Mouse (Mus musculus) olfactory bulb, adult 2 months (tissue): ENCODE measurements at regions not wholly inside any gene's neighbourhood (a gene's known extent, or its start where the extent isn't known, plus 50 kb on each side); places are given as distances from the start of the nearest gene placed in this dataset.

ENCODE experiments used
- H3K27ac ChIP-seq: fragments of 200-500 bp; 2 replicates; pipeline ENCODE4 v1.5.1; 2012; ENCODE audit warnings: low read depth, low read length; ENCODE audit not compliant: insufficient read depth
- H3K4me1 ChIP-seq: fragments of 200-500 bp; 2 replicates; pipeline ENCODE4 v1.6.1; 2012; ENCODE audit warnings: low read length; ENCODE audit not compliant: control insufficient read depth, insufficient read depth
- H3K4me3 ChIP-seq: fragments of 200-500 bp; 2 replicates; pipeline ENCODE4 v1.5.1; 2012; ENCODE audit warnings: mild to moderate bottlenecking, low read depth, low read length, moderate library complexity; ENCODE audit not compliant: insufficient read depth
- CTCF ChIP-seq: fragments of 200-500 bp; IDR thresholded peaks from 2 replicates; pipeline ENCODE4 v1.5.1; 2012; ENCODE audit warnings: low read depth, mild to moderate bottlenecking, low read length, moderate library complexity; ENCODE audit not compliant: insufficient read depth
- POLR2A ChIP-seq: fragments of 200-500 bp; IDR thresholded peaks from 2 replicates; pipeline ENCODE4 v1.6.1; 2012; ENCODE audit warnings: mild to moderate bottlenecking, low read depth, low read length, moderate library complexity; ENCODE audit not compliant: insufficient read depth
- WGBS: fragments of 180-500 bp; shearing (Covaris S2); methylation state at CpG from one replicate; pipeline ENCODE4 v1.1.7; 2018; 5-methylcytosine and 5-hydroxymethylcytosine counted together

- no peak overlapping the region for H3K4me3 ChIP-seq
- no peak overlapping the region for H3K27ac ChIP-seq
- no peaks in the 10 kb centered on the region for H3K4me1 ChIP-seq
- TF ChIP-seq CTCF (no peak), POLR2A (no peak)
- WGBS: 88% methylated on average over 10 of the region's 10 CpGs
These were observed 165.7 kb upstream of the Mettl25 start for GRCm38 (mm10) chr10:106006861-106007260.

DNA sequence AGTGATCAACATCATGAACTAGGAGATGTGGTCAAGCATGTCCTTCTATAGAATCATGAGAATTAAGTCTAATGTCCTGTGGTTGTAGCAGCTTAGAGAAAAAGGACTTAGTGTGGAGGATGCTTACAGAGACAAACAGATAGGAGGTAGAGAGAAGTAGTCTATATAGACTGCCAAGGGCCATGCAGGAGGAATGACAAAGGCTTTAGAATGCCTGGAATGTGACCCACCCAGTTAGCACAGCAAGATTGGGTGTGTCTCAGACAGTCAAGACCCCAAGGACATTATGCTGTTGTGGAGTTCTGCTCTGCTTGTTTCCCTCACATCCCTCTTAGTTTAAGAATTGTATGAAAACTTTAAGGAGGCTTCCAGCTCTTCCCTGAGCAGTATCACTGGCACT lies 164.9 kb upstream of the Mettl25 start:
- H3K27ac ChIP-seq: no peak overlapping the region
- no peak for TF ChIP-seq CTCF
- no peak for TF ChIP-seq POLR2A
- no peaks in the 10 kb centered on the region for H3K4me1 ChIP-seq
- H3K4me3 ChIP-seq: no peak overlapping the region

GRCm38 (mm10) chr10:105957468-105957867 lies 116.3 kb upstream of the Mettl25 start:
- H3K4me1 ChIP-seq: no peaks in the 10 kb centered on the region
- no peak overlapping the region for H3K27ac ChIP-seq
- 84% methylated on average over 3 of the region's 3 CpGs for WGBS
- H3K4me3 ChIP-seq: no peak overlapping the region
- TF ChIP-seq CTCF (no peak), POLR2A (no peak)

DNA sequence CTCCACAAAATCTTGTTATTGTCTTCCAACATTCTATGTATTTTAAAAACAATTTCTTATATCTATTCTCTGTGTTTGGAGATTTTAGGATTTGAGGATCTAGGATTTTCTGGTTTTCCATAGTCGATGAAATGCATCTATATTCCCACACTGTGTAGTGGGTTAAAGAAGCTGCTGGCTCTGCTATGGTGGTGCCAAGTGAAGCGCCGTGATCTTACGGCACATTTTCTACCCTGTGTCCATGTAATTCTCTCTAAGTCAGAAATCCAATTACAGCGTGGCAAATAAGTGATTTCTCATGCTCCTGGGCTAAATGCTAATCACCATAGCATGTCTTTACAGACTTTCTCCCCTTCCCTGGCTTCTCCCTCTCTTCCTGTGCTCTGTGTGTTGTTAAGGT lies 92.1 kb upstream of the Mettl25 start:
- WGBS: 86% methylated on average over 5 of the region's 5 CpGs

GRCm38 (mm10) chr10:105932786-105933185 lies 91.6 kb upstream of the Mettl25 start:
- no peak overlapping the region for H3K4me3 ChIP-seq
- H3K27ac ChIP-seq: no peak overlapping the region
- H3K4me1 ChIP-seq: no peaks in the 10 kb centered on the region
- WGBS: 56% methylated on average over 1 of the region's 1 CpGs
- TF ChIP-seq CTCF (no peak), POLR2A (no peak)

More for the DNA sequence above, 92.1 kb upstream of the Mettl25 start:
- no peak for TF ChIP-seq CTCF
- TF ChIP-seq POLR2A: no peak
- no peak overlapping the region for H3K27ac ChIP-seq
- no peaks in the 10 kb centered on the region for H3K4me1 ChIP-seq
- no peak overlapping the region for H3K4me3 ChIP-seq

- H3K4me1 ChIP-seq: no peaks in the 10 kb centered on the region
- TF ChIP-seq POLR2A (no peak), CTCF (no peak)
- WGBS: 77% methylated on average over 3 of the region's 3 CpGs
- H3K27ac ChIP-seq: no peak overlapping the region
- H3K4me3 ChIP-seq: no peak overlapping the region
These were observed 86.4 kb upstream of the Mettl25 start for GRCm38 (mm10) chr10:105927596-105927995.

GRCm38 (mm10) chr10:105926912-105927238 lies 85.7 kb upstream of the Mettl25 start:
- no peak overlapping the region for H3K27ac ChIP-seq
- H3K4me3 ChIP-seq: no peak overlapping the region
- no peaks in the 10 kb centered on the region for H3K4me1 ChIP-seq
- TF ChIP-seq POLR2A: no peak
- TF ChIP-seq CTCF: no peak
- 18% methylated on average over 4 of the region's 4 CpGs for WGBS

DNA sequence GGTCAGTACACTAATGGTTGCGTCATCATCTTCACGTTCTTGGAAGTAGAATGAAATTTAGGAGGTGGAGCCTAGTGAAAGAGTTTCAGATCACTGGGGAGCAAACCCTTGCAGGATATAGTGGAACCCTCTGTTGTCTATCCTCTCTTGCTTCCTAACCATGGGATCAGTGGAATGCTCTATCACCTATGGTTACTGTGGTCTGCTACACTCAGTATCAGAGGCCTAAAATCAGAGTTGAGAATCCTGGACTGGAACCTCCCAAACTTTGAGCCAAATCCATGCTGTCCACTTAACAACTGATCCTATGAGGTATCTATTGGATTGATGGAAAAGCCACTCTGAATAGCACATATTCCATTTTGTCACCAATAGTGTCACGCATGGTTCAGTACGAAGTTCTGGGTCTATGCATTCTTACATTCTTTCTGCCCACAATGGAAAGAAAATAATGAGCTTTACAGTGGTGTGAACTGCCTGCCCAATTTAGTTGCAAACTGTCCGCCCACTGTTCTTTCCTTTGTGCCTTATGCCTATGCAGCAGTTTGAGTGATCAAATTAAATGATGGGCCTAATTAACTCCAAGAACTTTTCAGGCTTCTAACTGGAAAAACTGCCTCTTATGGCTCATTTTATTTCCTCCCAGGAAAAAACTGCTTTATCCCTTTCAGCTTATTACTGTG lies 85.2 kb upstream of the Mettl25 start:
- no peaks in the 10 kb centered on the region for H3K4me1 ChIP-seq
- no peak for TF ChIP-seq POLR2A
- TF ChIP-seq CTCF: no peak
- no peak overlapping the region for H3K4me3 ChIP-seq
- WGBS: 53% methylated on average over 5 of the region's 5 CpGs
- H3K27ac ChIP-seq: peak overlapping the region; percentile 2; the same call in 1 of the 2 replicates

DNA sequence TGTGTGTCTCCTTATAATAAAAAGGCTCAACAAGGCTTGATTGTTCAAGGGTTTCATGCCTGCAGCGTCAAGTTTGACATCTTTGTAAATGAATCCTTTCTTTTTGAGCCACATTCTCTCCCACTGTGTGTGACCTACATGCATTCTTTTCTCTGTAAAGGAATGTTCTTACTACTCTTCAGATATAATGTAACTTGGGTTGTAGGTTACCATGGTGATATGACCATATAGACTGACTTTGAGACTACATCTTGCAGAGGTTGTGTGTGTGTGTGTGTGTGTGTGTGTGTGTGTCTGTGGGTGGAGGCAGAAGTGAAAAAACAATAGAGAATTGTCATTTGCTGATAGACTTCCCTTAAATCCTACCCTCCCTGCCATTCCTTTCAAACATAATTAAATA lies 58.5 kb upstream of the Mettl25 start:
- TF ChIP-seq POLR2A: no peak
- TF ChIP-seq CTCF: no peak
- H3K4me1 ChIP-seq: no peaks in the 10 kb centered on the region
- WGBS: 60% methylated on average over 1 of the region's 1 CpGs
- H3K4me3 ChIP-seq: no peak overlapping the region
- H3K27ac ChIP-seq: no peak overlapping the region

DNA sequence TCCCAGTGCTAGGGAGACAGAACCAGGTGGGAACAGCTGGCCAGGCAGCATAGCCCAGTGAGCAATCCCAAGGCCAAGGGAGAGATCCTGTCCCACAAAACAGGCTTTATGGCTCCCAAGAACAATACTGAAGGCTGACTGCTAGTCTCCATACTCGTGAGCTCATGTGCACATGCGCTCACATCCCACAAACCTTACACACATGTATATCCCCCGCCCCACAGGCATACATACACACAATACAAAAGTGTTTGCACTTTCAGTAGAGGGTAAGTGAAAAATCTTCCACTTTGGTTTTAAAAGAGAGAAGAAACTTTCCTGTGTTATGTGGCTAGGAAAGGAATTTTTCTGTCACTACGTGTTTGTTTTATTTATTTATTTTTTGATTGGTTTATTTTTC lies 58.0 kb upstream of the Mettl25 start:
- no peak overlapping the region for H3K27ac ChIP-seq
- TF ChIP-seq CTCF: no peak
- no peak for TF ChIP-seq POLR2A
- 72% methylated on average over 4 of the region's 4 CpGs for WGBS
- no peak overlapping the region for H3K4me3 ChIP-seq
- no peaks in the 10 kb centered on the region for H3K4me1 ChIP-seq
